Mouse (Mus musculus) heart, adult 11 months (tissue): Measurements from ENCODE around the gene Cd4.
"Not testable (repeated sequence)": the region's sequence is repeated elsewhere in the genome, so short reads cannot be mapped to it uniquely, and the experiment has no call there.

ENCODE experiments used
- DNase-seq: peaks from one replicate; pipeline ENCODE4 v3.0.0; 2022

Cd4 gene

DNA sequence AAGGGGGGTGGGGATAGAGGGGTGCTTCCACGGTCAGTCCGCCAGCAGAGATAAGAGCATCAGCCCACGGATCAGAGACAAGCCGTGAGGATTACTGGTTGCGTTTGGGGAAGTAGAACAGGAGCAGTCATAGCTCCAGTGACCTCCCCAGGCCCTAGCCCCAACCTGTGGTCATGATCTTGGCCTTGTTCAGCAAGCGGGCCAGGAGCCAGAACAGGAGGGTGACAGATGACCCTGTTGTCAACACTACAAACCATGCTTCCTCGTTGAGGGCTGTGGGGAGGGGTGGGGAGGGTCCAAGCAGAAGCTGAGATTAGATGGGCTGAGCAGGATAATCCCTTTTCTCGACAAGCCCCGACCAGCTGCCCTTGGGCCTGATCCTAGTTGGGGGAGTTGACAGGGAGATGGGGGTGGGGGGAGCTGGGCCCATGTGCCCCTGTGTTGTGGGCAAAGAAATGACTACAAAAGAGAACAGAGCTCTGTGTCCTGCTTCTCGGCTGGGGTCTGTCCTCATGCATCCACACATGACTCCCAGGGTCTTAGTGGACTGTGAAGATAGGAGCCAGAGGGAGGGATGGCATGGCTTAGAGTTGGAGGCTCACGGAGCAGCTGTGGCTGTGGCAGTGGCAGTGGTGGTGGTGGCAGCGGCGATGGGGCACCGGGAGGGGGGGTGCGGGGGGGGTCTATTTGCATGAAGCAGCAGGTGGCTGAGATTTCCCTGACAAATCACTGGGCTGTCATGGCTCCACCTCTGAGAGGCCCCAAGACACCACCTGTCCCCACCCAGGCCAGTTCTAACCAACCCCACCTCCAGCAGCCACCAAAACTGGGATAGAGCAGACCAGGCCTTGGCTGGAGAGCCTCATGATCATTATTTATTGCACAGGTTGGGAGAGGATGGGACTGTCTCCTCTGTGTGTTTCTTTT lies 47.5 kb downstream of the Cd4 start, which contains the start of gene Gnb3:
Gnb3 (minus strand) TSS at position 35 of the 927 bp plus-strand sequence.
- DNase-seq = no peak

DNA sequence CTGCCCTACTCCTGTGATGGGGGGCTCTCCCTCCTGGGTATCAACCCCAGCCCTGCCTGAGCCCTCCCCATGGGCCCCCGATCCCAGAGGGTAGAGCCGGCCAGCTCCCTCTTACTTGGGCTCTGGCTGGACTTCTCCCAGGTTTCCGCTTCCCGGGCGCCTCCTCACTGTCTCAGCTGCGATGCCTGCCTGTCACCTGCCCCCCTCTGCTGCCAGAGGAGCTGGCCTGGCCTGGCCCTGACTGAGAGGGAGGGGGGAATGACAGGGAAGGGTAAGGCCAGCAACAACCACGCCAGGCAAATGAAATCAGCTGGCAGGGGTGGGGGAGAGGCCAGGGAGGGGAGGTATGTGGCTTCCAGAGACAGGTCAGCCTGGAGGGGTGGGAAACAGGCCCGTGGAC lies 48.2 kb downstream of the Cd4 start:
- DNase-seq = peak; percentile 97

GRCm38 (mm10) chr6:124836411-124836810 lies 51.6 kb downstream of the Cd4 start:
- no peak for DNase-seq

DNA sequence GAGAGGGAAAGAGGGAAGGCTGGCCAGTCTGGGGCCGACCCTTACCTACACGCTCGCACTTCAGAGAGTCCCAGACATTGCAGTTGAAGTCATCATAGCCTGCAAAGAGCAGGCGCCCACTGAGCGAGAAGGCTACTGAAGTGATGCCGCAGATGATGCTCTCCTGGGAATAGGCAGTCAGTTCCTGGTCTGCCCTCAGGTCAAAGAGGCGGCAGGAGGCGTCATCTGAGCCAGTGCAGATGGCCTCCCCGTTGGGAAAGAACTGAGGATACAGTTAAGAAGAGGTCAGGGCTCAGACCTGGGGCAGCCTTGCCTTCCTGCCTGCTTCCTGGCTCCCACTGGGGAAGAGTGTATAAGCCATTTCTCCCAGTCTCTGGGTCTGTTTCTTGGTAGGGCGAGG lies 52.5 kb downstream of the Cd4 start:
- no peak for DNase-seq

DNA sequence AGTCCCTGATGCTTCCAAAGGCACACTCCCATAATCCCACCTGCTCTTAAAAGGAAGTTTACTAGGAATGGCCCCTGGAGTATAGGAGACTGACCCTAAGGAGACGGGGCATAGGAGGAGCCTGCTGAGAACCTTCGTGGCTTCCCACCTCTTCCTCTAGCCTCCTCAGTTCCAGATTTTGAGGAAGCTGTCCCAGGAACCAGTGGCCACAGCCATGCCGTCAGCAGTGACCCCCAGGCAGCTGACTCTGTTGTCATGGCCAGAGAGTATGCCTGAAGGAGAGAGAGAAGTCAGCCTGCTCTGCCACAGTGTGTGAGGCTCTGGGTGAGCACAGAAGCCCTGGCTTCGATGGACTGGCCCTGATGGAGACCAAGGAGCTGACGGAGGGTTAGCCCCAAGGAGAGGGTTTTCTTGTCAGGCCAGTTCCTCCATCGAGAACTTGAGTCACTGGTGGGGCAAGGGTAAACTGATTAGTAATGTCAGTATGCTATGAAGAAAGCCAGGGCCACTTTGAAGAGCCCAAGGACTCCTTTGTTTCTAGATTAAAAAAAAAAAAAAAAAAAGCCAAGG lies 53.4 kb downstream of the Cd4 start:
- peak; percentile 96 for DNase-seq

DNA sequence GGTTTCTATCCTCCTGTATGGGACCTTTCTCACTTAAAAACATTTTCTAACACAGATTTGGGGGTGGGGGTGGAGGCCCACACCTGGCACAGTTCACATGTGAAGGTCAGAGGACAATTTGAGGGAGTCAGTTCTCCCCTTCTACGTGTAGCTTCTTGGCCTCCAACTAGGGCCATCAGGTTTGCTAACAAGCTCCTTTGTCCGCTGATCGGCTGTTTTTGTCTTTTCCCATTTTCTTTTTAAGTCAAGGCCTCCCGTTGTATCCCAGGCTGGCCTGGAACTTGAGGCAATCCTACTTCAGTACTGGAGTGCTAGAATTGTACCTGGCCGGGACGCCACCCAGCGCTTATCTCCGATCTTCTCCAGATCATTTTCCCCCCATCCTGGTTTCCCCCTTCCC lies 56.4 kb downstream of the Cd4 start:
- DNase-seq = no peak

DNA sequence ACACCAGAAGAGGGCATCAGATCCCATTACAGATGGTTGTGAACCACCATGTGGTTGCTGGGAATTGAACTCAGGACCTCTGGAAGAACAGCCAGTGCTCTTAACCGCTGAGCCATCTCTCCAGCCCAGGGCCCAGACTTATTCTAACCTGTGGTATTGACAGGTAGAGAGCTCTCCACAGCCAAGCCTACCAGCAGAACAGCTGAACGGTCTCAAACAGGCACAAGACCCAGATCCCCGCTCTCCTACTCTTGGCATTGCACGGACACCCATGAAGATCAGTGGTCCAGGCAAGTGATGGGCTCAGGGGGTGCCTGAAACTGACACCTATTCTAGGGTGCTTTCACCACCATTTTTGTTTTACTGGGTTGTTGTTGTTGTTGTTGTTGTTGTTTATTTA lies 56.8 kb downstream of the Cd4 start:
- not testable (repeated sequence) for DNase-seq

GRCm38 (mm10) chr6:124829799-124830700 lies 58.0 kb downstream of the Cd4 start:
- DNase-seq = peak; percentile 100

GRCm38 (mm10) chr6:124828868-124829798 lies 58.9 kb downstream of the Cd4 start, which contains the start of the genes Usp5 and Cdca3:
Gene Usp5 (minus strand): TSS chr6:124829484.
Gene Cdca3 (plus strand): TSS chr6:124829547.
- peak; percentile 100 for DNase-seq

GRCm38 (mm10) chr6:124828101-124828592 lies 59.9 kb downstream of the Cd4 start:
- peak; percentile 96 for DNase-seq

GRCm38 (mm10) chr6:124822049-124822448 lies 66.0 kb downstream of the Cd4 start:
- peak; percentile 91 for DNase-seq

DNA sequence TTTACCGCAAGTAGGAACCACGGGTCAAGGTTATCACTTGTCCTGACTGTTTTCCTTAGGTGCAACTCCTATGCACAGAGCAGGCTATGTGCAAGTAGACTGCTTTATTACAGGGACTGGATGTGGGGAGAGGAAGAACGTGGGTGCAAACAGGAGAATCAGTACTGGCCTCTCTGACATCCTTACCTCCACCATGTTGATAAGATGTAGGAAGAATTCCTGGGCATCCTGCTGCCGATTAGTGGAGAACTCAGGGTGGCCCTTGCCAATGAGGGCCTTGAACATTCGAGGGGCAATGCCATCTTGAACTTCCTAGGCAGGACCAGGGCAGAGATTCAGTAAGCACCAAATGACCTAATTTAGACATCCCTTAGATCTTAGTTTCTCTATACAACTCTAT lies 67.1 kb downstream of the Cd4 start:
- peak; percentile 71 for DNase-seq

DNA sequence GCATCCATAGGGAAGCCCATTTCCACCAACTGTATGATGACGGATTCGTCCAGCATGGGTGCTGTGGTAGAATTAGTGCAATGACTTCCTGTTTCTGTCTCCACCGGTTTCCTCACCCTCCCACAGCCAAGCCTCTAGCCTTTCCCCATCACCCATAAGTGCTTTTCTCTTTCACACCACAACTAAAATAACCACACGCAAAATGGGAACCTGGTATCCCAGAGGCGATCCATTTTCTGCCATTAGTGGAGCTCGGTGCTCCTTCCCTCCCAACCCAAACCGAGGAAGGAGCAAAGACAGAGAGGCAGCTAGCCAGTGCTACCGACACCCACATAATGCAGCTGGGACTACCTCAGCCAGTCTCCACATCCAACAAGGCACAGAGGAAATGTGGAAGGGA lies 70.0 kb downstream of the Cd4 start:
- DNase-seq = no peak

- peak; percentile 88 for DNase-seq
These were observed 70.5 kb downstream of the Cd4 start for GRCm38 (mm10) chr6:124817563-124817962.

DNA sequence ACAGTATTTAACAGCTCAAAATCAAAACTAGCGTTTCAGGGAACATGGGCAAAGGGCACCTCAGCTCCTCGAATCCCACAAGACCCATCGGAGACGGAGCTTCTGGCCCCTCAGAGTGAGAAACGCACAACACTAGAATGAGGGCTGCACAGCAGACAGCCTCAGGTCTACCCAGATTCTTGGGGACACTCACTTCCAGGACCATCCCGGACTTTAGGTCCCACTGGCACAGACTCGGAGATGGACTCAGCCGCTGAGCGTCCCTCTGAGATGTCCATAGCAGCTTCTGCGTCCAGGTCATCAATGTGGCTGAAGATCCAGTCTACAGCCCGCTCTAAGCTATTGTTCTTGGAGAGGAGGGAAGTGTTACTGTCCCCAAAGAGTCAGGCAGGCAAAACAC lies 70.9 kb downstream of the Cd4 start:
- peak; percentile 87 for DNase-seq

- peak; percentile 84 for DNase-seq
These were observed 71.4 kb downstream of the Cd4 start for GRCm38 (mm10) chr6:124816611-124817010.

DNA sequence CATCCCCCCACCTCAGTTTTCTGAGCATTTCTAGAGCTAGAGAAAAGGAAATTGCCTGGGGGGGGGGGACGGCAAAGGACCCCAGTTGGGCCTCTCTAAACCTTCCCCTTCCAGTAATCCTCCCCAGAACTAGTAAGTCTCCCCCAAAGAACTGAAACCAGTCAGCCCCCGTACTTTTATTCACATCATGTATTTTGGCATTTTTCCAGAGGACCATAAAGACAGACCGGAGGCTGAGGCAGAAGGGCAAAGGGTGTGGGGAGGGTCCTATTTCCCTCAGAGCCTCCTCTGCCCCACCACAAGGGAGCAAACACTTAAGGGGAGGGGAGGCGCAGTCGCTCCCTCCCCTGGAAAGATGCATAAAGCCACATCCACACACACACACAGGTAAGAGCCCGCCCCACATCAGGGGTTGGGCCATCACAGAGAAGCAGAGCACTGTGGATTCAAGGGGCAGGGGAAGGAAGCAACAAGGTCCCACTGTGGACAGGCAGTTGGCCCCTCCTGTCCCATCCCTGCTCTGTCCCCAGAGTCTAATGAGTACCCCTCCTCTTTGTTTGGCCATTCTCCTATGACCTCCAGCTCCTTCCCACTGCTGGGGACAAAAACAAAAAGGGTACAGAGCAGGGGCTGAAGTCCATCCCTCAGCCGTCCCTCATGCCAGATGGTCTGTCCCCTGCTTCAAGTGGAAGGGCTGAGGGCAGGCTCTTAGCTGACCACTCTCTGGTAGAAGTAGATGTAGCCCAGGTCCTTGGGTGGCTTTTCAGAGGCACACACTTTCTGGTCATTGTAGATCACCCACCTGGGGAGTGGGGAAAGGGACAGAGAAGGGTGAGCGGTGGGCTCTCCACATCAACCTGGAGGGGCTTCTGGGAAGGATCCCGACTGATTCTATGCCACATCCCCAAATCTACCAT lies 72.9 kb downstream of the Cd4 start:
- peak; percentile 92 for DNase-seq
